Mouse (Mus musculus): ENCODE results near the gene Hoxb1. TPM values are rescaled to one million over a fixed set of nuclear protein-coding genes. Genes with fewer than 3 reads are reported as not detected.

Hoxb1 gene
- polyA plus RNA-seq, 1 experiment from 2014 or later = 0.32 TPM

DNA sequence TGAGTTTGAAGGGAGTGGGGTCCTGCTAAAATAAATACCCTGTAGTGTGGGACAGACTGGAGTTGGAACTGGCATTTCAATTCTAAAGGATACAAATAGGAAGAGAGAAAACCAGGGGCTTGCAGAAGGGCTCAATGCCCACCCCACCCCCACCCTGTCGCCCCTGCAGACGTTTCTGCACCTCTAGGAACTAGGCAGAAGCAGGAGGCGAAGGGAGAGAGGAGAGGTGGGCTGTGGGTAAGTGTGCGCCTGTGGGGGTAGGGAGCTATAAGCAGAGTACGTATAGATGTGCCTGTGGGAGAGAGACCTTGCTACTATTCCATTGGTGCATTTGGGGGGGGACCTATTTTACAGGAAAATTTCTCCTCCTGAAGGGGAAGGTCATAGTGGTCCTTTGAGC, 37.8 kb upstream of the Hoxb1 start:
- H3K4me3 ChIP-seq (ENCODE audit: low read depth, low read length) = peak overlapping the region; percentile 70
- 16% methylated on average over 5 of the region's 5 CpGs for WGBS
- H3K9me3 ChIP-seq (ENCODE audit: control insufficient read depth, low read depth, low read length) = no peaks in the 10 kb centered on the region
- peak overlapping the region; percentile 95 for H3K4me2 ChIP-seq (replicated peaks; ENCODE audit: low read depth, low read length)
- peak overlapping the region; percentile 96; the same call in 1 of the 2 replicates for H3K9ac ChIP-seq (replicated peaks; ENCODE audit: low read depth, low read length)
- 0 out of 2 replicates have a peak, but pooled peaks cover 2% of the 10 kb centered on the region for H3K36me3 ChIP-seq (ENCODE audit: control insufficient read depth, insufficient read depth, low read length)
- H3K27ac ChIP-seq (ENCODE audit: low read length) = peak overlapping the region; percentile 100
- ATAC-seq (ENCODE audit: insufficient number of reproducible peaks, insufficient read depth, low FRiP score, low read depth) = no peak
- H3K27me3 ChIP-seq (ENCODE audit: control insufficient read depth, insufficient read depth, low read length) = no peaks in the 10 kb centered on the region
- peaks cover 40% of the 10 kb centered on the region for H3K4me1 ChIP-seq (ENCODE audit: control insufficient read depth, insufficient read depth, low read length)

DNA sequence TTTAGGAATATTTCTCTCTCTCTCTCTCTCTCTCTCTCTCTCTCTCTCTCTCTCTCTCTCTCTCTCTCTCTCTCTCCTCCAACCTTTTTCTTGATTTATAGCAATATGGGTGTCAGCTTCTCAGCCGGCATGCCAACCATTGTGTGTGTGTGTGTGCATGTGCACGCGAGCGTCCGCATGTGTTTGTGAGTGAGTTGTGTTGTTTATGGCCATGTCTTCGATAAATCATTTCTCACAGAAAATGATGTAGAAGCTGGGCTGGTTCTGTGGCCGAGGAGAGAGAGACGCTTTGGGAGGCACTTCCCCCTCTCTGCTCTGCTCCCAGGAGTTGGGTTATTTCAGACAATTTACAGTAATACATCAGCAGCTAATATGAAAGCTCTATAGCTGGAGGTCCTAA, 36.9 kb upstream of the Hoxb1 start:
- H3K27ac ChIP-seq (ENCODE audit: low read length) = peak overlapping the region; percentile 100
- no peak for ATAC-seq (ENCODE audit: insufficient number of reproducible peaks, insufficient read depth, low FRiP score, low read depth)
- peak overlapping the region; percentile 22 for H3K9ac ChIP-seq (replicated peaks; ENCODE audit: low read depth, low read length)
- H3K9me3 ChIP-seq (ENCODE audit: control insufficient read depth, low read depth, low read length) = no peaks in the 10 kb centered on the region
- 9% methylated on average over 8 of the region's 8 CpGs for WGBS
- peak overlapping the region; percentile 70 for H3K4me3 ChIP-seq (ENCODE audit: low read depth, low read length)
- H3K4me2 ChIP-seq (replicated peaks; ENCODE audit: low read depth, low read length) = peak overlapping the region; percentile 95
- 0 out of 2 replicates have a peak, but pooled peaks cover 2% of the 10 kb centered on the region for H3K36me3 ChIP-seq (ENCODE audit: control insufficient read depth, insufficient read depth, low read length)
- H3K27me3 ChIP-seq (ENCODE audit: control insufficient read depth, insufficient read depth, low read length) = no peaks in the 10 kb centered on the region
- peaks cover 42% of the 10 kb centered on the region for H3K4me1 ChIP-seq (ENCODE audit: control insufficient read depth, insufficient read depth, low read length)

DNA sequence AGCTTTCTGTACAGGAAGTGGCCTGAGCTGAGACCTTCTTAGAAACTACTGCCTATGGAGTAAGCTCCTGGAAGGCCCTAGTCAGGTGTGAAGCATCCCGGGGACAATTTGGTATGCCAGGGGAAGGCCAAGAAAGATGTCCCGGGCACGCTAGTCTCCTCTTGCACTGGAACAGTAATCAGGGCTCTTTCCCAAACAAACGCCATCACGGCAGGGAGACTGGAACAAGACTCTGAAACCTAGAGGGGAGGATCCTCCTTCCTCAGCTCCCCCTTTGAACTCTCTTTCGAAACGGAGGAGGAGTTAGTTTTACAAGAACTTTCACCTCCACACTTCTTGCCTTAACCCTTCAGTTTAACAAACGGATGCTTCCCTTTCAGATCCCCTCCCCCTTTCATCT, 33.4 kb upstream of the Hoxb1 start:
- peak overlapping the region; percentile 51 for H3K4me3 ChIP-seq (ENCODE audit: low read depth, low read length)
- 10% methylated on average over 8 of the region's 8 CpGs for WGBS
- H3K9ac ChIP-seq (replicated peaks; ENCODE audit: low read depth, low read length) = peak overlapping the region; percentile 91
- H3K4me2 ChIP-seq (replicated peaks; ENCODE audit: low read depth, low read length) = peak overlapping the region; percentile 66
- no peak for ATAC-seq (ENCODE audit: insufficient number of reproducible peaks, insufficient read depth, low FRiP score, low read depth)
- peak overlapping the region; percentile 100 for H3K27ac ChIP-seq (ENCODE audit: low read length)
- no peaks in the 10 kb centered on the region for H3K9me3 ChIP-seq (ENCODE audit: control insufficient read depth, low read depth, low read length)
- H3K4me1 ChIP-seq (ENCODE audit: control insufficient read depth, insufficient read depth, low read length) = peaks cover 70% of the 10 kb centered on the region
- 0 out of 2 replicates have a peak, but pooled peaks cover 2% of the 10 kb centered on the region for H3K36me3 ChIP-seq (ENCODE audit: control insufficient read depth, insufficient read depth, low read length)
- no peaks in the 10 kb centered on the region for H3K27me3 ChIP-seq (ENCODE audit: control insufficient read depth, insufficient read depth, low read length)

DNA sequence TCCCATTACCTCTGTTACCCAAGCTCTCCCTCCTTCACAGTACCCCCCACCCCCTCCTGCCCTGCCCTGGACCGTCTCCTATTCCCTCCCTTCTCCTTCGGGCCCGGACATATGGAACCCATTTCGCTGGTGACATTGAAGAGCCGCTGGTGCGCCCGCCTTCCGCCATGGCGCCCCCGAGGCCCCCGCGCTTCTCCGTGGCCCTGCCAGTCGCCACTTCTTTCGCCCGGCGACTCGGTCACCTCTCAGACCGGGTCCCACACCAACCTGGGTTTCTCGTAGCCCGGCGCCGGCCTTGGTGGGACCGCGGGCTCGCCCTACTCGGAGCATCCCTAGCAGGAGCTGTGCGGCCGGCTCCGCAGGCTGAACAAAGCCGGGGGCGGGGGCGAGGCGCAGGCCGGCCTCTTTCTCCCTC, 32.9 kb upstream of the Hoxb1 start:
- Histone ChIP-seq H3K4me2 (replicated peaks; ENCODE audit: low read depth, low read length) (peak overlapping the region; percentile 66), H3K9ac (replicated peaks; ENCODE audit: low read depth, low read length) (peak overlapping the region; percentile 91), H3K36me3 (ENCODE audit: control insufficient read depth, insufficient read depth, low read length) (no peaks in the 10 kb centered on the region), H3K27ac (ENCODE audit: low read length) (peak overlapping the region; percentile 100), H3K27me3 (ENCODE audit: control insufficient read depth, insufficient read depth, low read length) (no peaks in the 10 kb centered on the region), H3K9me3 (ENCODE audit: control insufficient read depth, low read depth, low read length) (no peaks in the 10 kb centered on the region), H3K4me3 (ENCODE audit: low read depth, low read length) (peak overlapping the region; percentile 51), H3K4me1 (ENCODE audit: control insufficient read depth, insufficient read depth, low read length) (peaks cover 70% of the 10 kb centered on the region)
- peak; percentile 63; the same call in 1 of the 2 replicates for ATAC-seq (ENCODE audit: insufficient number of reproducible peaks, insufficient read depth, low FRiP score, low read depth)
- 9% methylated on average over 34 of the region's 35 CpGs for WGBS

DNA sequence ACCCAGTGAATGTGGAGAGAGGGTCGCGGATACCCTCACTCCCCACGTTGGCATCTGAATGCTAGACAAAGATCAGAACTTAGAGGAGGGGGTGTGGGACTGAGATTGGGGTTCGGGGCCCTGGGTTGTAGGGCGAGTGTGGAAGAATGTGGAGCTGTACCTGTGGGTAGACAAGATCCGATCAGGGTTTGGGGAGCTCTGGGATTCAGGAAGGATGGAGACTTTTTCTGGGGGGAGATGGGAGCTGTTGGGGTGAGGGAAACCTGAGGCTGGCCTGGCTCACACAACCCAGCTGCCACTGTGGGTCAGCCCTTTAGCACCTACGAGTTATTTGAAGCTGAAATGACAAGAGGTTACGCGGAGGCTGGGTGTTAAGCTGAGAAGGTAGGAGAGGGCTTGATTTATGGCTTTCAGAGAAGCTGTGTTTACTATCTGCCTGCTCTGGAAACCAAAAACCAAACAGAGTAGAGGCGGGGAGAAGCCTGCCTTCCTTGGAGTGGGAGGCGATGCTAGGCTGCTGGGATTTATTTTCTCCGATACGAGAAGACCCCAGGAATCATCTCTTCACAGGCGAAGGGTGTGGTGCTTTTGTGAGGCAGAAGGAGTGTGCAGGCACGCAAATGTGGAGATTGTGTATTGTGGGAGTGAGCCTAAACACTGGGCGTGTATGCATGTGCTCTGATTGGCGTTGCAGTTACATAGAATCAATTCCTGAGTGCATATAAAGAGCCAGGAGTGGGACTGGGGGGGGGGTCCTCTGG, 32.1 kb upstream of the Hoxb1 start:
- no peak; the same call in 1 of the 2 replicates for ATAC-seq (ENCODE audit: insufficient number of reproducible peaks, insufficient read depth, low FRiP score, low read depth)
- peak overlapping the region; percentile 91 for H3K9ac ChIP-seq (replicated peaks; ENCODE audit: low read depth, low read length)
- H3K27me3 ChIP-seq (ENCODE audit: control insufficient read depth, insufficient read depth, low read length) = no peaks in the 10 kb centered on the region
- peak overlapping the region; percentile 66 for H3K4me2 ChIP-seq (replicated peaks; ENCODE audit: low read depth, low read length)
- H3K4me1 ChIP-seq (ENCODE audit: control insufficient read depth, insufficient read depth, low read length) = peaks cover 74% of the 10 kb centered on the region
- no peaks in the 10 kb centered on the region; the same call in 1 of the 2 replicates for H3K36me3 ChIP-seq (ENCODE audit: control insufficient read depth, insufficient read depth, low read length)
- 8% methylated on average over 17 of the region's 17 CpGs for WGBS
- H3K27ac ChIP-seq (ENCODE audit: low read length) = peak overlapping the region; percentile 100
- no peaks in the 10 kb centered on the region for H3K9me3 ChIP-seq (ENCODE audit: control insufficient read depth, low read depth, low read length)
- peak overlapping the region; percentile 51 for H3K4me3 ChIP-seq (ENCODE audit: low read depth, low read length)

DNA sequence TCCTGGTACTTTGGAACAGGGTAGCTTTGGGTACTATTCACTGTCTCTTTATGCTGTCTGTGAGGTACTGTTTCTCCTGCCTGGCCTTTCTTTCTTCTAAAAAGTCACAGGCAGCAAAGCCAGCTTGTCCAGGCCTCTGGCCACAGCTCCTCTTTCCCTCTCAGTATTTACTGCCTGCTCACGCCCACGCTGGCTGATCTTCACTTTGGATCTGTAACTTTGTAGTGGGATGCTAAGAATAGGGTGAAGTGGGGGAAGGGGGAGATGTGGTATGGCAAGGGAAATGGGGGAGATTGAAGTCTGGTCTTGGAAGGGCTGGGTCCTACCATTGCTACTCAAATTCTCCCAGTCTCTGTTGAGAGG, 31.6 kb upstream of the Hoxb1 start:
- WGBS = 4% methylated on average over 2 of the region's 2 CpGs
- Histone ChIP-seq H3K4me1 (ENCODE audit: control insufficient read depth, insufficient read depth, low read length) (peaks cover 77% of the 10 kb centered on the region), H3K9ac (replicated peaks; ENCODE audit: low read depth, low read length) (peak overlapping the region; percentile 91), H3K27ac (ENCODE audit: low read length) (peak overlapping the region; percentile 100), H3K4me3 (ENCODE audit: low read depth, low read length) (peak overlapping the region; percentile 51), H3K9me3 (ENCODE audit: control insufficient read depth, low read depth, low read length) (no peaks in the 10 kb centered on the region), H3K4me2 (replicated peaks; ENCODE audit: low read depth, low read length) (peak overlapping the region; percentile 66), H3K36me3 (ENCODE audit: control insufficient read depth, insufficient read depth, low read length) (no peaks in the 10 kb centered on the region; the same call in 1 of the 2 replicates), H3K27me3 (ENCODE audit: control insufficient read depth, insufficient read depth, low read length) (no peaks in the 10 kb centered on the region)
- no peak for ATAC-seq (ENCODE audit: insufficient number of reproducible peaks, insufficient read depth, low FRiP score, low read depth)

DNA sequence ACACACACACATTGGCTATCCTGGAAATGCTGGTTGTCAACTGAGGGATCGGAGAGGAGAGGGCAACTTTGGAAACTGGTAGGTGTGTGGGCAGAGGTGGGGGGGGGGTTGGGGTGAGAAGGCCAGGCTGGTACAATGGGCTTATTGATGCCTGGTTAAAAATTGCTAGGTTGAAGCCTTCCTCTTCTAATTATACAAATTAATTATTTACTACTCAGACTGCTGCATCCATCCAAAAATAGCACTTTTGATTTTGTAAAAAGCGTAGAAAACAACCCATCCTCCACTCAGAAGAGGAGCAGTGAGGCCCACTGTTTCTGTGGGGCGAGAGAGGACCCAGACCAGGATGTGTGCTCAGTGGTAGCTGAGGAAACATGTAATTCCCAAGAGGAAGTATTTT, 30.6 kb upstream of the Hoxb1 start:
- Histone ChIP-seq H3K4me1 (ENCODE audit: control insufficient read depth, insufficient read depth, low read length) (peaks cover 77% of the 10 kb centered on the region), H3K4me3 (ENCODE audit: low read depth, low read length) (peak overlapping the region; percentile 51; the same call in 1 of the 2 replicates), H3K4me2 (replicated peaks; ENCODE audit: low read depth, low read length) (peak overlapping the region; percentile 66), H3K9me3 (ENCODE audit: control insufficient read depth, low read depth, low read length) (no peaks in the 10 kb centered on the region), H3K9ac (replicated peaks; ENCODE audit: low read depth, low read length) (no peak overlapping the region), H3K36me3 (ENCODE audit: control insufficient read depth, insufficient read depth, low read length) (no peaks in the 10 kb centered on the region; the same call in 1 of the 2 replicates), H3K27me3 (ENCODE audit: control insufficient read depth, insufficient read depth, low read length) (no peaks in the 10 kb centered on the region), H3K27ac (ENCODE audit: low read length) (peak overlapping the region; percentile 100)
- no peak for ATAC-seq (ENCODE audit: insufficient number of reproducible peaks, insufficient read depth, low FRiP score, low read depth)
- 38% methylated on average over 3 of the region's 3 CpGs for WGBS

DNA sequence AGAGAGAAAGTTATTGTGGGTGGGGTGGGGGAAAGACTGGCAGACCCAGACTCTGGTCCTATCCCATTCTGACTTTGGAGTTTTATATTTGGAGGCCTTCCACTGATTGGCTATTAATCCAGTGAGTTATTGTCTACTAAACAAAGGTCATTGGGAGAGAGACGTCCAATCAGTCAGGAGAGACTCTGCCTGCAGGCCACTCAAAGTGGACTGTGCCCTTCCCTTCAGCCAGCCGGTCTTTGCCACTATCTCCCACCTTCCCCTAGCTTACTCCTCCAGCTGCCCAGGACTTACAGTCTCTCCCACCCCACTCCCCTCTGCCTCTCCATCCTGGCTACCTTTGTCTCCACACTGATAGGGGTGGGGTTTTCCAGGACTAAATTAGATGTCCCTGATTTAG, 29.0 kb upstream of the Hoxb1 start:
- peak overlapping the region; percentile 25; the same call in 1 of the 2 replicates for H3K9ac ChIP-seq (replicated peaks; ENCODE audit: low read depth, low read length)
- no peaks in the 10 kb centered on the region for H3K9me3 ChIP-seq (ENCODE audit: control insufficient read depth, low read depth, low read length)
- peak overlapping the region; percentile 100 for H3K27ac ChIP-seq (ENCODE audit: low read length)
- no peaks in the 10 kb centered on the region; the same call in 1 of the 2 replicates for H3K36me3 ChIP-seq (ENCODE audit: control insufficient read depth, insufficient read depth, low read length)
- H3K4me3 ChIP-seq (ENCODE audit: low read depth, low read length) = peak overlapping the region; percentile 4; the same call in 1 of the 2 replicates
- no peak for ATAC-seq (ENCODE audit: insufficient number of reproducible peaks, insufficient read depth, low FRiP score, low read depth)
- H3K4me1 ChIP-seq (ENCODE audit: control insufficient read depth, insufficient read depth, low read length) = peaks cover 70% of the 10 kb centered on the region
- 19% methylated on average over 2 of the region's 2 CpGs for WGBS
- H3K27me3 ChIP-seq (ENCODE audit: control insufficient read depth, insufficient read depth, low read length) = no peaks in the 10 kb centered on the region
- H3K4me2 ChIP-seq (replicated peaks; ENCODE audit: low read depth, low read length) = peak overlapping the region; percentile 66

Data from stomach, embryonic 14.5 days (tissue).